Mouse (Mus musculus): ENCODE results near the gene Samm50. TPM values are rescaled to one million over a fixed set of nuclear protein-coding genes. Genes with fewer than 3 reads are reported as not detected.
A peak's percentile ranks its signal among the peaks of the same experiment; 100 is the strongest.

Gene Samm50
- total and polyA plus RNA-seq, 3 experiments: 55.3 to 132 (median 79.3) TPM

DNA sequence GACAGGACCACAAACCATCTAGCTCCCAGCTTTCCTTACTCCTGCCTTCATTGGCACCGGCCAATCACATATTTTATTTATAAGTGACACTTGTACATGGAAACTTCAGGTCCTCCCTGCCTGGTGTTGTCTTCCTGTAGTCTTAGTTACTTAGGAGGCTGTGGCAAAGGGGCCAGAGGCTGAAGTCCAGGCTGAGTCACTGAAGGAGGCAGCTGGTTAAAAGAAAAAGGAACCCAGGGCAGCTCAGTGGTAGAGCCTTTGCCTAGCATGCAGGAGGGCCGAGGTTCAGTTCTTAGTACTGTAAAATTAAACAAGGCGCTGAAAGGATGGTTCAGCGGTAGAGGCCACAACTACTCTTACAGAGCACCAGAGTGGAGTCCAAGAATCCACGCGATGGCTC is 25.2 kb upstream of the Samm50 start:
- Histone ChIP-seq H3K9ac (ENCODE audit: insufficient read depth, low read depth) (no peak overlapping the region), H3K4me2 (ENCODE audit: insufficient read depth, low read depth, poor library complexity, severe bottlenecking) (no peak overlapping the region), H3K4me1 (ENCODE audit: control insufficient read depth in 1 of 2, insufficient read depth in 2 of 2) (peaks cover 5 to 26% of the 10 kb centered on the region in 2 experiments; a peak in 3 of 4 replicates), H3K36me3 (replicated peaks in 1 of 2; ENCODE audit: control insufficient read depth in 1 of 2, insufficient read depth in 1 of 2, low read length in 1 of 2) (no peaks in the 10 kb centered on the region), H3K27me3 (replicated peaks) (peaks cover 46% of the 10 kb centered on the region), H3K4me3 (replicated peaks in 1 of 3; ENCODE audit: low read depth in 2 of 3, low read length in 2 of 3, poor library complexity in 1 of 3) (no peak overlapping the region), H3K27ac (ENCODE audit: insufficient read depth, low read depth) (no peak overlapping the region), H3K79me2 (replicated peaks; ENCODE audit: control insufficient read depth, extremely low read depth, insufficient read depth, poor library complexity, severe bottlenecking) (no peaks in the 10 kb centered on the region), H3K9me3 (replicated peaks; ENCODE audit: low read length) (peaks cover 4% of the 10 kb centered on the region)
- in situ Hi-C loops (cut with MboI; ENCODE audit: low pct_ligation_motif_present, low pct_unique_long_range_greater_than_20kb, low sequenced_read_pairs) (no loop called here), dilution Hi-C loops (cut with MboI; ENCODE audit: extremely low pct_ligation_motif_present, extremely low pct_unique_long_range_greater_than_20kb, low sequenced_read_pairs) (no loop called here)
- no peak for DNase-seq (ENCODE audit: extremely low read depth)
- TF ChIP-seq CHD1 (IDR thresholded peaks at IDR 0.05; ENCODE audit: low read depth, low read length) (no peak), MAX (IDR thresholded peaks at IDR 0.05; ENCODE audit: low read length) (no peak), E2F4 (IDR thresholded peaks at IDR 0.05; ENCODE audit: insufficient replicate concordance, low read depth, low read length) (no peak), MEF2A (IDR thresholded peaks at IDR 0.05; ENCODE audit: borderline replicate concordance, low read depth, low read length) (no peak), JUN (IDR thresholded peaks at IDR 0.05; ENCODE audit: insufficient read depth, low read depth, low read length) (no peak), RCOR1 (conservative IDR thresholded peaks at IDR 0.05; ENCODE audit: low read depth, low read length) (no peak), MYC (IDR thresholded peaks at IDR 0.05; ENCODE audit: low read depth, low read length) (no peak), TCF12 (IDR thresholded peaks at IDR 0.05; ENCODE audit: low read depth, low read length) (no peak), RAD21 (IDR thresholded peaks at IDR 0.05; ENCODE audit: low read depth, low read length) (no peak), USF2 (conservative IDR thresholded peaks at IDR 0.05; ENCODE audit: low read depth, low read length) (no peak), KAT2A (IDR thresholded peaks at IDR 0.05; ENCODE audit: insufficient replicate concordance, low read length) (no peak), ZKSCAN1 (IDR thresholded peaks at IDR 0.05; ENCODE audit: borderline replicate concordance, low read depth, low read length) (no peak), GABPA (IDR thresholded peaks at IDR 0.05; ENCODE audit: insufficient replicate concordance, low read depth, low read length) (no peak), NRF1 (IDR thresholded peaks at IDR 0.05; ENCODE audit: low read depth, low read length) (no peak), CHD2 (IDR thresholded peaks at IDR 0.05; ENCODE audit: low read length) (no peak), EP300 (IDR thresholded peaks at IDR 0.05; ENCODE audit: low read length) (no peak), ZC3H11A (IDR thresholded peaks at IDR 0.05; ENCODE audit: low read depth, low read length) (no peak), BHLHE40 (IDR thresholded peaks at IDR 0.05; ENCODE audit: low read depth, low read length) (no peak), SIN3A (IDR thresholded peaks at IDR 0.05; ENCODE audit: low read length) (no peak), MAZ (IDR thresholded peaks at IDR 0.05; ENCODE audit: low read depth, low read length) (no peak)

DNA sequence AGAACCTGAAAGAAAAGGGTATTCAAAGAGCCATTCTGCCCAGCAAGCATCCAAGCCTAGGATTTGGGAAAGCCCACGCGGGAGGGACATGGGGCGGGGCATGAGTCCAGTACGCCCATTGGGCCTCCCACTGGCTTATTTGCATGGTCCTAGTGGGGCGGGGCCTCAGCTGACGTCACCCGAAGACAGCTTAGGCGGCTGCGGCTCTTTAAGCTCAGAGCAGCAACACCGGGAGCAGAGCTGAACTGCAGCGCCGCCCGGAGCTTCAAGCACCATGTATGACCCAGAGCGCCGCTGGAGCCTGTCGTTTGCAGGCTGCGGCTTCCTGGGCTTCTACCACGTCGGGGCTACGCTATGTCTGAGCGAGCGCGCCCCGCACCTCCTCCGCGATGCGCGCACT is 24.4 kb upstream of the Samm50 start, which contains the start of gene Pnpla3:
Pnpla3 (plus strand) TSS at position 238 of the 400 bp plus-strand sequence.
- Histone ChIP-seq H3K4me1 (ENCODE audit: control insufficient read depth in 1 of 2, insufficient read depth in 2 of 2) (peaks cover 5 to 26% of the 10 kb centered on the region in 2 experiments; a peak in 3 of 4 replicates), H3K79me2 (replicated peaks; ENCODE audit: control insufficient read depth, extremely low read depth, insufficient read depth, poor library complexity, severe bottlenecking) (no peaks in the 10 kb centered on the region), H3K4me2 (ENCODE audit: insufficient read depth, low read depth, poor library complexity, severe bottlenecking) (peak within 1 kb of the TSS; percentile 79), H3K4me3 (replicated peaks in 1 of 3; ENCODE audit: low read depth in 2 of 3, low read length in 2 of 3, poor library complexity in 1 of 3) (peak within 1 kb of the TSS; percentile 32 to 76 (median 57)), H3K27ac (ENCODE audit: insufficient read depth, low read depth) (peak within 1 kb of the TSS; percentile 26), H3K27me3 (replicated peaks) (peaks cover 39% of the 10 kb centered on the region), H3K9me3 (replicated peaks; ENCODE audit: low read length) (peaks cover 4% of the 10 kb centered on the region), H3K9ac (ENCODE audit: insufficient read depth, low read depth) (peak within 1 kb of the TSS; percentile 12; the same call in 1 of the 2 replicates), H3K36me3 (replicated peaks in 1 of 2; ENCODE audit: control insufficient read depth in 1 of 2, insufficient read depth in 1 of 2, low read length in 1 of 2) (no peaks in the 10 kb centered on the region)
- dilution Hi-C loops (cut with MboI; ENCODE audit: extremely low pct_ligation_motif_present, extremely low pct_unique_long_range_greater_than_20kb, low sequenced_read_pairs) (no loop called here), in situ Hi-C loops (cut with MboI; ENCODE audit: low pct_ligation_motif_present, low pct_unique_long_range_greater_than_20kb, low sequenced_read_pairs) (no loop called here)
- peak; percentile 92 for DNase-seq (ENCODE audit: extremely low read depth)
- TF ChIP-seq SIN3A (IDR thresholded peaks at IDR 0.05; ENCODE audit: low read length): peak; percentile 22
- no peak for TF ChIP-seq KAT2A (IDR thresholded peaks at IDR 0.05; ENCODE audit: insufficient replicate concordance, low read length)
- TF ChIP-seq EP300 (IDR thresholded peaks at IDR 0.05; ENCODE audit: low read length): no peak
- peak; percentile 84 for TF ChIP-seq TCF12 (IDR thresholded peaks at IDR 0.05; ENCODE audit: low read depth, low read length)
- TF ChIP-seq USF1 (IDR thresholded peaks at IDR 0.05; ENCODE audit: low read depth, low read length): no peak
- TF ChIP-seq TBP (conservative IDR thresholded peaks at IDR 0.05; ENCODE audit: low read depth, low read length): peak; percentile 81
- no peak for TF ChIP-seq MYC (IDR thresholded peaks at IDR 0.05; ENCODE audit: low read depth, low read length)
- TF ChIP-seq MAFK (IDR thresholded peaks at IDR 0.05; ENCODE audit: insufficient replicate concordance, low read length): no peak
- TF ChIP-seq ZKSCAN1 (IDR thresholded peaks at IDR 0.05; ENCODE audit: borderline replicate concordance, low read depth, low read length): no peak
- peak; percentile 37; the same call in 1 of the 2 replicates for TF ChIP-seq MAX (IDR thresholded peaks at IDR 0.05; ENCODE audit: low read length)
- no peak for TF ChIP-seq ZNF384 (IDR thresholded peaks at IDR 0.05; ENCODE audit: low read depth, low read length)
- TF ChIP-seq MXI1 (IDR thresholded peaks at IDR 0.05; ENCODE audit: low read depth, low read length): peak; percentile 70; the same call in 1 of the 2 replicates
- peak; percentile 38; the same call in 1 of the 2 replicates for TF ChIP-seq JUND (conservative IDR thresholded peaks at IDR 0.05; ENCODE audit: low read depth, low read length)
- TF ChIP-seq UBTF (IDR thresholded peaks at IDR 0.05; ENCODE audit: low read depth, low read length): no peak
- TF ChIP-seq POLR2A (IDR thresholded peaks at IDR 0.05; ENCODE audit: low read depth, low read length): peak; percentile 96
- TF ChIP-seq IRF4 (IDR thresholded peaks at IDR 0.05; ENCODE audit: low read depth, low read length): peak; percentile 55; the same call in 1 of the 2 replicates
- TF ChIP-seq RCOR1 (conservative IDR thresholded peaks at IDR 0.05; ENCODE audit: low read depth, low read length): no peak
- TF ChIP-seq CHD2 (IDR thresholded peaks at IDR 0.05; ENCODE audit: low read length): no peak
- TF ChIP-seq POLR2AphosphoS2 (IDR thresholded peaks at IDR 0.05; ENCODE audit: low read depth, low read length): no peak
- TF ChIP-seq MEF2A (IDR thresholded peaks at IDR 0.05; ENCODE audit: borderline replicate concordance, low read depth, low read length): no peak
- peak; percentile 39; the same call in 1 of the 2 replicates for TF ChIP-seq ETS1 (conservative IDR thresholded peaks at IDR 0.05; ENCODE audit: low read depth, low read length)

Data from CH12.LX (cell line).